Mouse (Mus musculus): Measurements from ENCODE around the gene Rpl36. TPM values are rescaled to one million over a fixed set of nuclear protein-coding genes. Genes with fewer than 3 reads are reported as not detected.

Rpl36 gene
- polyA plus RNA-seq, 1 experiment from 2014 or later = 1,764 TPM

- no peaks in the 10 kb centered on the region for H3K9me3 ChIP-seq (ENCODE audit: low read length)
- peaks cover 6% of the 10 kb centered on the region; the same call in 1 of the 2 replicates for H3K4me1 ChIP-seq (ENCODE audit: insufficient read depth, low read depth, low read length)
- H3K27me3 ChIP-seq (replicated peaks; ENCODE audit: insufficient read depth, low read length) = no peaks in the 10 kb centered on the region
- 54% methylated on average over 4 of the region's 4 CpGs for WGBS
- H3K27ac ChIP-seq (ENCODE audit: low read length) = no peak overlapping the region
- H3K36me3 ChIP-seq (ENCODE audit: insufficient read depth, low read length) = no peaks in the 10 kb centered on the region
- H3K4me3 ChIP-seq (ENCODE audit: low read depth, low read length) = no peak overlapping the region
- ATAC-seq = no peak
- H3K4me2 ChIP-seq (replicated peaks; ENCODE audit: low read depth, low read length) = no peak overlapping the region
- TF ChIP-seq EP300 (IDR thresholded peaks at IDR 0.05) = no peak
- TF ChIP-seq CTCF (IDR thresholded peaks at IDR 0.05) = no peak
- DNase-seq (ENCODE audit: low spot score) = no peak
- no peak overlapping the region for H3K9ac ChIP-seq (replicated peaks; ENCODE audit: low read depth)
These were observed 18.6 kb downstream of the Rpl36 start for GRCm38 (mm10) chr17:56631807-56632206.

- Histone ChIP-seq H3K27me3 (replicated peaks; ENCODE audit: insufficient read depth, low read length) (no peaks in the 10 kb centered on the region), H3K4me2 (replicated peaks; ENCODE audit: low read depth, low read length) (no peak overlapping the region), H3K4me1 (ENCODE audit: insufficient read depth, low read depth, low read length) (no peaks in the 10 kb centered on the region), H3K4me3 (ENCODE audit: low read depth, low read length) (no peak overlapping the region), H3K9me3 (ENCODE audit: low read length) (no peaks in the 10 kb centered on the region), H3K27ac (ENCODE audit: low read length) (no peak overlapping the region), H3K9ac (replicated peaks; ENCODE audit: low read depth) (no peak overlapping the region), H3K36me3 (ENCODE audit: insufficient read depth, low read length) (no peaks in the 10 kb centered on the region)
- DNase-seq (ENCODE audit: low spot score) = no peak
- 85% methylated on average over 6 of the region's 6 CpGs for WGBS
- TF ChIP-seq CTCF (IDR thresholded peaks at IDR 0.05) (no peak), EP300 (IDR thresholded peaks at IDR 0.05) (no peak)
- ATAC-seq = no peak
These were observed 20.8 kb downstream of the Rpl36 start for GRCm38 (mm10) chr17:56634023-56634422.

GRCm38 (mm10) chr17:56643237-56643636, 30.0 kb downstream of the Rpl36 start:
- Histone ChIP-seq H3K4me2 (replicated peaks; ENCODE audit: low read depth, low read length) (no peak overlapping the region), H3K9ac (replicated peaks; ENCODE audit: low read depth) (no peak overlapping the region), H3K27ac (ENCODE audit: low read length) (no peak overlapping the region), H3K4me1 (ENCODE audit: insufficient read depth, low read depth, low read length) (no peaks in the 10 kb centered on the region), H3K4me3 (ENCODE audit: low read depth, low read length) (no peak overlapping the region), H3K9me3 (ENCODE audit: low read length) (no peaks in the 10 kb centered on the region), H3K36me3 (ENCODE audit: insufficient read depth, low read length) (no peaks in the 10 kb centered on the region), H3K27me3 (replicated peaks; ENCODE audit: insufficient read depth, low read length) (no peaks in the 10 kb centered on the region)
- DNase-seq (ENCODE audit: low spot score) = no peak
- ATAC-seq = no peak
- WGBS = 82% methylated on average over 4 of the region's 4 CpGs
- TF ChIP-seq EP300 (IDR thresholded peaks at IDR 0.05) = no peak
- TF ChIP-seq CTCF (IDR thresholded peaks at IDR 0.05) = no peak

- Histone ChIP-seq H3K27me3 (replicated peaks; ENCODE audit: insufficient read depth, low read length) (no peaks in the 10 kb centered on the region), H3K9me3 (ENCODE audit: low read length) (no peaks in the 10 kb centered on the region), H3K36me3 (ENCODE audit: insufficient read depth, low read length) (no peaks in the 10 kb centered on the region), H3K9ac (replicated peaks; ENCODE audit: low read depth) (no peak overlapping the region), H3K4me1 (ENCODE audit: insufficient read depth, low read depth, low read length) (no peaks in the 10 kb centered on the region), H3K4me2 (replicated peaks; ENCODE audit: low read depth, low read length) (no peak overlapping the region), H3K27ac (ENCODE audit: low read length) (no peak overlapping the region), H3K4me3 (ENCODE audit: low read depth, low read length) (no peak overlapping the region)
- DNase-seq (ENCODE audit: low spot score) (no peak), ATAC-seq (peak; percentile 19; the same call in 1 of the 2 replicates)
- TF ChIP-seq EP300 (IDR thresholded peaks at IDR 0.05) (no peak), CTCF (IDR thresholded peaks at IDR 0.05) (no peak)
- 40% methylated on average over 12 of the region's 13 CpGs for WGBS
These were observed 34.3 kb downstream of the Rpl36 start for GRCm38 (mm10) chr17:56647546-56647945.

GRCm38 (mm10) chr17:56651801-56652200, 38.6 kb downstream of the Rpl36 start:
- no peak overlapping the region for H3K27ac ChIP-seq (ENCODE audit: low read length)
- no peak overlapping the region for H3K4me2 ChIP-seq (replicated peaks; ENCODE audit: low read depth, low read length)
- no peaks in the 10 kb centered on the region for H3K4me1 ChIP-seq (ENCODE audit: insufficient read depth, low read depth, low read length)
- TF ChIP-seq EP300 (IDR thresholded peaks at IDR 0.05) = no peak
- TF ChIP-seq CTCF (IDR thresholded peaks at IDR 0.05) = no peak
- ATAC-seq = peak; percentile 65
- no peak overlapping the region for H3K4me3 ChIP-seq (ENCODE audit: low read depth, low read length)
- H3K9ac ChIP-seq (replicated peaks; ENCODE audit: low read depth) = no peak overlapping the region
- H3K9me3 ChIP-seq (ENCODE audit: low read length) = no peaks in the 10 kb centered on the region
- no peaks in the 10 kb centered on the region for H3K27me3 ChIP-seq (replicated peaks; ENCODE audit: insufficient read depth, low read length)
- peak; percentile 62 for DNase-seq (ENCODE audit: low spot score)
- no peaks in the 10 kb centered on the region for H3K36me3 ChIP-seq (ENCODE audit: insufficient read depth, low read length)
- 20% methylated on average over 10 of the region's 10 CpGs for WGBS

GRCm38 (mm10) chr17:56654771-56655170, 41.6 kb downstream of the Rpl36 start:
- Histone ChIP-seq H3K4me1 (ENCODE audit: insufficient read depth, low read depth, low read length) (no peaks in the 10 kb centered on the region), H3K9ac (replicated peaks; ENCODE audit: low read depth) (no peak overlapping the region), H3K27ac (ENCODE audit: low read length) (no peak overlapping the region), H3K4me3 (ENCODE audit: low read depth, low read length) (no peak overlapping the region), H3K27me3 (replicated peaks; ENCODE audit: insufficient read depth, low read length) (no peaks in the 10 kb centered on the region), H3K9me3 (ENCODE audit: low read length) (no peaks in the 10 kb centered on the region), H3K4me2 (replicated peaks; ENCODE audit: low read depth, low read length) (no peak overlapping the region), H3K36me3 (ENCODE audit: insufficient read depth, low read length) (no peaks in the 10 kb centered on the region)
- ATAC-seq = no peak
- WGBS = 62% methylated on average over 2 of the region's 2 CpGs
- DNase-seq (ENCODE audit: low spot score) = no peak
- TF ChIP-seq EP300 (IDR thresholded peaks at IDR 0.05) = no peak
- no peak for TF ChIP-seq CTCF (IDR thresholded peaks at IDR 0.05)

GRCm38 (mm10) chr17:56655311-56655710, 42.1 kb downstream of the Rpl36 start:
- Histone ChIP-seq H3K4me2 (replicated peaks; ENCODE audit: low read depth, low read length) (no peak overlapping the region), H3K4me3 (ENCODE audit: low read depth, low read length) (no peak overlapping the region), H3K36me3 (ENCODE audit: insufficient read depth, low read length) (no peaks in the 10 kb centered on the region), H3K9ac (replicated peaks; ENCODE audit: low read depth) (no peak overlapping the region), H3K9me3 (ENCODE audit: low read length) (no peaks in the 10 kb centered on the region), H3K27me3 (replicated peaks; ENCODE audit: insufficient read depth, low read length) (no peaks in the 10 kb centered on the region), H3K4me1 (ENCODE audit: insufficient read depth, low read depth, low read length) (no peaks in the 10 kb centered on the region), H3K27ac (ENCODE audit: low read length) (no peak overlapping the region)
- no peak for DNase-seq (ENCODE audit: low spot score)
- TF ChIP-seq CTCF (IDR thresholded peaks at IDR 0.05) (no peak), EP300 (IDR thresholded peaks at IDR 0.05) (no peak)
- 68% methylated on average over 3 of the region's 3 CpGs for WGBS
- ATAC-seq = no peak

Measured in lung, postnatal 0 days (tissue).